Mouse (Mus musculus): ENCODE results near the gene Mroh3. TPM values are rescaled to one million over a fixed set of nuclear protein-coding genes. Genes with fewer than 3 reads are reported as not detected.

The Mroh3 gene
- total RNA-seq, 2 experiments from 2014 or later: not detected

GRCm38 (mm10) chr1:136160930-136161329 is 51.7 kb downstream of the Mroh3 start:
- ATAC-seq (replicated peaks; ENCODE audit: poor library complexity, severe bottlenecking): no peak

GRCm38 (mm10) chr1:136160297-136160696 is 52.3 kb downstream of the Mroh3 start:
- no peak for ATAC-seq (replicated peaks; ENCODE audit: poor library complexity, severe bottlenecking)

- ATAC-seq (replicated peaks; ENCODE audit: poor library complexity, severe bottlenecking): no peak
Measured at GRCm38 (mm10) chr1:136159830-136160229, 52.8 kb downstream of the Mroh3 start.

DNA sequence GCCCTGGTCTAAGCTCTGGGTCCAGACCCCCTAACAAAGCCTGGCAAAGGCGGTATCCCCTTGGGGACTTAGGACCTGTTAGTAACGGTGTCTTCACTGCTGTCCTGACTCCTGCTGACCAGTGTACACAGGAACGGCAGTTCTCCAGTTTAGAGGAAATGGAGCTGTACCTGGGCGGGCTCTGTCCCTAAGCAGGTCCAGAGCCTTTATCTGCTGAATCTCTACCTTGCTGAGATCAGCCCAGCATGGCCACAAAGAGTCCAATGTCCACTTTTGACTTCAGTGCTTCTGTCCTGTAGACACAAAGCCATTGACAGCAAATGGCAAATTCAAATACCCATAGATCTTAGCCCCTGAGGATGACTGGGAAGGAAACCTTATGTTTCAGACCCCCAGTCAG is 55.7 kb downstream of the Mroh3 start:
- no peak for ATAC-seq (replicated peaks; ENCODE audit: poor library complexity, severe bottlenecking)

- ATAC-seq (replicated peaks; ENCODE audit: poor library complexity, severe bottlenecking): no peak
Measured at GRCm38 (mm10) chr1:136156304-136156703, 56.3 kb downstream of the Mroh3 start.

GRCm38 (mm10) chr1:136151371-136151770 is 61.3 kb downstream of the Mroh3 start:
- no peak for ATAC-seq (replicated peaks; ENCODE audit: poor library complexity, severe bottlenecking)

GRCm38 (mm10) chr1:136149702-136150101 is 62.9 kb downstream of the Mroh3 start:
- no peak for ATAC-seq (replicated peaks; ENCODE audit: poor library complexity, severe bottlenecking)

DNA sequence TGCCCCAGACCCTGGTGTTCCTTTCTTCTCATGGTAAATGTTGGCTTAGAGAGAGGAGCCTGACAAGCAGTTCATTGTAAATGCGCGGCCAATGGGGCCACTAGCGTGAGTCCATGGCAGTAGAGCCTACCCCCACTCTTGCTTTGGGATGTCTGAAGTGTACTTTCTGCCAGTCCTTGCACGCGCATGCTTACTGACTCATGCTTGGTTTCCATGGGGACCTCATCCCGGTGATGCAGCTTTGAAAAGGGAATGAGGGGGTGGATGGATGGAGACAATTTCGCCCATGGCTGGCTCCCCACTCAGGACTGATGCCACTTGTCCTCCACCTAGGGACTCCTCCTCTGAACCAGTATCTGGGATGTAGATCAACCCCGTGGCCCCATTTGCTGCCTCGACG is 69.1 kb downstream of the Mroh3 start:
- no peak for ATAC-seq (replicated peaks; ENCODE audit: poor library complexity, severe bottlenecking)

- ATAC-seq (replicated peaks; ENCODE audit: poor library complexity, severe bottlenecking): no peak
Measured at GRCm38 (mm10) chr1:136142336-136142735, 70.3 kb downstream of the Mroh3 start.

GRCm38 (mm10) chr1:136141176-136141950 is 71.3 kb downstream of the Mroh3 start:
- peak; percentile 47 for ATAC-seq (replicated peaks; ENCODE audit: poor library complexity, severe bottlenecking)

GRCm38 (mm10) chr1:136139990-136140640 is 72.5 kb downstream of the Mroh3 start:
- ATAC-seq (replicated peaks; ENCODE audit: poor library complexity, severe bottlenecking): peak; percentile 58

- no peak for ATAC-seq (replicated peaks; ENCODE audit: poor library complexity, severe bottlenecking)
Measured at GRCm38 (mm10) chr1:136138191-136138830, 74.3 kb downstream of the Mroh3 start.

DNA sequence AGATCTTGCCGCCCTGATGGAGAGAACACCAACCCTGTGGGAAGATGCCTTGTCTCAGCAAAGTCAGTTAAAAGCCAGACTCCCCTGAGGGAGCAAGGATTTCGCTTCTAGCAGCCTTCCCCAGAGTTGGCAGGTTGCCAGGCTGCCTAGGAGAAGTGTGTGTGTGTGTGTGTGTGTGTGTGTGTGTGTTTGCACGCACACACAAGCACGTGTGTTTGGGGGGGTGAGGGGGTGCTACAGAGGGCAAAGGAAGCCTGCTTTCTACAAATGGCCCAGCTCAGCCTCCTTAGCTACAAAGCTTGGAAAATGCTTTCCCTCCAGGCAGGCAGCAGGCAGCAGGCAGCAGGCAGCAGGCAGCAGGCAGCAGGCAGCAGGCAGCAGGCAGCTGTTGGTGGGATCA is 75.1 kb downstream of the Mroh3 start:
- no peak for ATAC-seq (replicated peaks; ENCODE audit: poor library complexity, severe bottlenecking)

DNA sequence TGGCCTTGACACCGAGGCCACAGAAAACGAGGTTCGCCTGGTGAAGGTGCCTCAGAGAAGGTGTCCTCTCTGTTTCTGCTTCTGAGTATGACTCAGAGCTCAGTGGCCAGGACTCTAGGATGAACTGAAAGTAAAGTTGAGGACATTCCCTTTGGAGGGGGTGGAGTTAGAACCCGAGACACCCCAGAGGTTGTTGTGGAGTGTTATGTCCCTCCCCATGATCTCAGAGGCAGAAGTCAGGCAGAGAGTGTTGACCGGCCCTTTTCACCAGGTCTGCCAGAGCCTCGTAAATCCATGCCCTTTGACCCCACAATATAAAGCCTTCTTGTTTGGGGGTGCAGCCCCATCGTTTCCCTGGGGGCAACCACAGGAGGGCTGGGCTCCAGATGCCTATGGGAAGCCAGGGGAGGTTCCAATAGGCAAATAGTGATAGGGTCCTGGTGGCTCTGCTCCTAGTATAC is 75.5 kb downstream of the Mroh3 start:
- peak; percentile 10 for ATAC-seq (replicated peaks; ENCODE audit: poor library complexity, severe bottlenecking)

- ATAC-seq (replicated peaks; ENCODE audit: poor library complexity, severe bottlenecking): no peak
Measured at GRCm38 (mm10) chr1:136136547-136136946, 76.1 kb downstream of the Mroh3 start.

GRCm38 (mm10) chr1:136135777-136136444 is 76.7 kb downstream of the Mroh3 start:
- ATAC-seq (replicated peaks; ENCODE audit: poor library complexity, severe bottlenecking): no peak

DNA sequence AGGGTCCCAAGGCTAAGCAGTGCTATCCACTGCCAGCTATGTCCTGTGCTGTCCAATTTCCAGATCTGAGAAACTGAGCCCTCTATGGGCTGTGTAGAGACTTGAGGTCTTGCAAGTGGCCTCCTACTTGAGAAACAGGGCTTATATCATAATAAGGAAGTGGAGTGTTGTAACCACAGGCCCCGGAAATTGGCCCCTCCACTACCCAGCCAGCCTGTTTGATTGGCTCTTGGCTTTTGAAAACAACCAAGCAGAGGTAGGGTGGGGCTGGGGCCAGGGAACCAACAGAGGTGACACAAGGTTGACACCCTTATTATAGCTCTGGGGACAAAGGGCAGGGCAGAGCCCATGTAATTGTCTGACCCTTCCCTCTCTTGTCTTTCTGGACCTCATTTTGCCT is 77.6 kb downstream of the Mroh3 start:
- ATAC-seq (replicated peaks; ENCODE audit: poor library complexity, severe bottlenecking): peak; percentile 57

- no peak for ATAC-seq (replicated peaks; ENCODE audit: poor library complexity, severe bottlenecking)
Measured at GRCm38 (mm10) chr1:136134547-136134946, 78.1 kb downstream of the Mroh3 start.

DNA sequence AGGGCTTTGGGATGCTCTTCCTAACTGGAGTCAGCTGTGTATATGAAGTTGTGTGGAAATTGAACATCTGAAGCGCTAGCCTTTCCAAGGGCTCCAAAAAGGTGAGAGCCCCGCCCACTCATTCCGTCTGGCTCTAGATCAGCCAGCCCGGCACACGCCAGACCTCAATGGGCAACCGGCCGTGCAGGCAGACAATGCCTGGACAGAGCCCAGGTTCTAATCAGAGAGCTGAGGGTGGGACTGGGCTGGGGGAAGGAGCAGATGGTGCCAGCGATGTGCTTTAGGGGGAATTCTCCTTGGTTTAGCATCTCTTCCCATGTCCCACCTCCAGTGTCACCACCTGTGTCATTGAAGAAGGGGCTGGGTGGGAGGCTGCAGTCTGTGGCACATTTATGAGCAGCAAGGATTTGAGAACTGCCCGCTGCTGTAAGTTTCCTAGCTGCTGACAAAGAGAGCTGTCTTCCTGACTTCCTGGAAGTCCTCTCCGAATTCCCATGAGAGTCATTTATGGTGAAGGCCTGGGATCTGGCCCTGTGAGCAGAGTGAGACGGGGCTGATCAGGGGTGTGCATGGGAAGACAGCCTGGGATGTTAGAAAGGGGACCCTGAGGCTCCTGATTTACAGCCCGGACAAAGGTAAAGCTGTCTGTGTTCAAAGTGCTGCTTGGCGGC is 78.9 kb downstream of the Mroh3 start:
- ATAC-seq (replicated peaks; ENCODE audit: poor library complexity, severe bottlenecking): no peak
